In the genomic region with DNA sequence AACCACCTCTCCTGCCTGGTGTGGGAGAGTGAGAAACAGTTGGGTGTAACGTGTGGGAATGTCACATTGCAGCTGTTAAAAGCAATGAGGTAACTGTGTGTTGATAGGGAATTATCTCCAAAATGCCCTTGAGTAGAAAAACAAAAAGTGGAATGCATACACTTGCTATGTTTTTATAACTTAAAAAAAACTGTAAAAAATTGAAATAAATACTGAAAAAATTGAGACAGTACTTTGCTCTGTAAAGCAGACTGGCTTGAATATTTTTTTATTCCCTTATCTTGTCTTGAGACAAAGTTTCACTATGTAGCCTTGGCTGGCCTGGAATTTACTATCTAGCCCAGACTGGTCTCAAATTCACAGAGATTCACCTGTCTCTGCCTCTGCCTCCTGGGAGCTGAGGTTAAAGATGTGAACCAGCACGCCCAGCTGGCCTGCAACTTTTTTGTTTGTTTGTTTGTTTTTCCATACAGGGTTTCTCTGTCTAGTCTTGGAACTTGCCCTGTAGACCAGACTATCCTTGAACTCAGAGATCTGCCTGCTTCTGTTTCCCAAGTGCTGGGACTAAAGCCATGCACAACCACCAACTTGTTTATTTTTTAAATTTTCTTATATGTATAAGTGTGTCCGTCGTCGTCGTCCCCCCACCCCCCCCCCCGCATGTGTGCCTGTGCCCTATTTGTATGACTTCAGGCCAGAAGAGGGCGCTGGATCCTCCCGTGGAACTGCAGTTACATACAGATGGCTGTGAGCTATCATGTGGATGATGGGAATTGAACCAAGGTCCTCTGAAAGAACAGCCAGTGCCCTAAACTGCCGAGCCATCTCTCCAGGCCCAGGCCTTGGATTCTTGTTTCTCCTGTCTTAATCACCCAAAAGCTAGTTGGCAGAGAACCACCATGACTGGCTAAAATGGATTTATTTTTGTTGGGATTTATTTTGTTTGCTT, we compare ENCODE assay signal across 11 mouse cellular contexts. TPM values are rescaled to one million over a fixed set of nuclear protein-coding genes. Genes with fewer than 3 reads are reported as not detected.
DNase-seq lines count a peak whose midpoint lies in the region; ATAC-seq lines count a peak whose summit lies in the region.
"Had no signal": no experiment of that assay in that cellular context is flagged by ENCODE, and none has a peak within 500 bp of the region (broad histone marks: within the 10 kb centered on the region; RNA-seq: fewer than 3 reads in every experiment).

No protein-coding gene starts in this region.

- peaks cover 69% of the 10 kb centered on the region for H3K4me1 ChIP-seq in heart, embryonic 13.5 days
- H3K4me1 ChIP-seq in forebrain, embryonic 11.5 days (replicated peaks; ENCODE audit: control insufficient read depth, insufficient read depth, low read length) = peaks cover 7% of the 10 kb centered on the region; the same call in 1 of the 2 replicates

- no peaks in the 10 kb centered on the region for H3K27me3 ChIP-seq in heart, embryonic 13.5 days (replicated peaks)
- no peaks in the 10 kb centered on the region for H3K27me3 ChIP-seq in splenic B cell, adult 2 months (ENCODE audit: control insufficient read depth, insufficient read depth, low read length, poor library complexity, severe bottlenecking)
- H3K27me3 ChIP-seq in forebrain, embryonic 11.5 days (ENCODE audit: control insufficient read depth, insufficient read depth, low read length) = peaks cover 10% of the 10 kb centered on the region; the same call in 1 of the 2 replicates

- no peaks in the 10 kb centered on the region for H3K9me3 ChIP-seq in heart, embryonic 13.5 days
- H3K9me3 ChIP-seq in forebrain, embryonic 11.5 days (ENCODE audit: control insufficient read depth, low read length) = no peaks in the 10 kb centered on the region

- H3K4me2 ChIP-seq in heart, embryonic 13.5 days = no peak overlapping the region
- H3K4me2 ChIP-seq in forebrain, embryonic 11.5 days (ENCODE audit: low read depth, low read length, severe bottlenecking) = no peak overlapping the region

- no peak overlapping the region for H3K9ac ChIP-seq in heart, embryonic 13.5 days
- no peak overlapping the region for H3K9ac ChIP-seq in forebrain, embryonic 11.5 days (ENCODE audit: low read length)

- no peak for DNase-seq in heart, adult 9 months (ENCODE audit: low spot score in 2 of 2)
- peak; percentile 42 for DNase-seq in thymus, postnatal 25 days
- no peak for DNase-seq in thymus, adult 18-20 months
- DNase-seq in heart, postnatal 36 days = peak; percentile 28 to 65
- peak; percentile 81 for DNase-seq in splenic B cell, adult 2 months (ENCODE audit: low read depth, low spot score)
- DNase-seq in forebrain, embryonic 11.5 days (ENCODE audit: low spot score) = no peak
- DNase-seq in adrenal gland, adult 2 months = no peak

- 36% methylated on average over 10 of the region's 10 CpGs for WGBS in heart, embryonic 13.5 days
- 40% methylated on average over 10 of the region's 10 CpGs for WGBS in forebrain, embryonic 11.5 days

- intact Hi-C loops in heart, postnatal 36 days (cut with DNase I) = loop anchor here (2.0 kb wide), 2 partner anchors 25 to 127 kb away; no protein-coding TSS in a partner anchor

- no peak for ATAC-seq in heart, embryonic 13.5 days (ENCODE audit: extremely low read depth, insufficient number of reproducible peaks, low FRiP score, low TSS enrichment)
- ATAC-seq in forebrain, embryonic 11.5 days (replicated peaks; ENCODE audit: low FRiP score) = no peak

- no peaks in the 10 kb centered on the region for H3K36me3 ChIP-seq in heart, embryonic 13.5 days
- H3K36me3 ChIP-seq in splenic B cell, adult 2 months (ENCODE audit: control insufficient read depth, insufficient read depth, low read length, poor library complexity, severe bottlenecking) = no peaks in the 10 kb centered on the region
- H3K36me3 ChIP-seq in forebrain, embryonic 11.5 days (ENCODE audit: control insufficient read depth, insufficient read depth, low read length) = no peaks in the 10 kb centered on the region

- no peak overlapping the region for H3K4me3 ChIP-seq in heart, embryonic 13.5 days
- H3K4me3 ChIP-seq in forebrain, embryonic 11.5 days (ENCODE audit: low read depth, low read length) = no peak overlapping the region
- H3K4me3 ChIP-seq: erythroblast, embryonic 14.5 days had no signal

- H3K27ac ChIP-seq in heart, embryonic 13.5 days (replicated peaks) = peak overlapping the region; percentile 49; the same call in 1 of the 2 replicates
- no peak overlapping the region for H3K27ac ChIP-seq in forebrain, embryonic 11.5 days (ENCODE audit: low read depth, low read length)
- H3K27ac ChIP-seq: macrophage had no signal

RNA-seq across cellular contexts. Expression of gene Rhbdf2, which starts 0.5 kb away (rescaled TPM):
- polyA plus RNA-seq in heart, embryonic 13.5 days (2015; fragmentation: Nextera tagmentation; extraction: Ambion mirVana) = 7.2 and 8.0 TPM in 2 replicates
- 10 to 100 TPM; 10.3 to 15.3 TPM for total RNA-seq in heart, postnatal 36 days (2021)
- 2.5 and 2.7 TPM in 2 replicates for polyA plus RNA-seq in forebrain, embryonic 11.5 days (2014; fragmentation: Nextera tagmentation; extraction: Ambion mirVana)
- total RNA-seq in adrenal gland, adult 2 months (2021) = 10 to 100 TPM in 1 of 2 experiments, 1 to 10 TPM in 1; 8.2 to 22.7 TPM
- polyA plus RNA-seq in adrenal gland, adult 2 months (2012; rRNA removed) = 41.1 and 56.8 TPM in 2 replicates

RNA-seq across cellular contexts. Expression of gene Prcd, which starts 26.0 kb away (rescaled TPM):
- 0.51 and 0.93 TPM in 2 replicates for polyA plus RNA-seq in heart, embryonic 13.5 days (2015; fragmentation: Nextera tagmentation; extraction: Ambion mirVana)
- 1 to 10 TPM in 1 of 2 experiments, under 1 TPM in 1; 0.97 to 1.8 TPM for total RNA-seq in heart, postnatal 36 days (2021)
- 0.23 and 0.67 TPM in 2 replicates for polyA plus RNA-seq in forebrain, embryonic 11.5 days (2014; fragmentation: Nextera tagmentation; extraction: Ambion mirVana)
- total RNA-seq in adrenal gland, adult 2 months (2021) = 10 to 100 TPM; 10.2 to 14.2 TPM
- 13.0 and 14.1 TPM in 2 replicates for polyA plus RNA-seq in adrenal gland, adult 2 months (2012; rRNA removed)
- polyA plus RNA-seq: erythroblast, embryonic 14.5 days; macrophage had no signal

RNA-seq across cellular contexts. Expression of gene Cygb, which starts 26.8 kb away (rescaled TPM):
- polyA plus RNA-seq in heart, embryonic 13.5 days (2015; fragmentation: Nextera tagmentation; extraction: Ambion mirVana) = 2.6 TPM in 2 replicates
- 10 to 100 TPM; 39.8 to 50.8 TPM for total RNA-seq in heart, postnatal 36 days (2021)
- 1.7 TPM in 2 replicates for polyA plus RNA-seq in forebrain, embryonic 11.5 days (2014; fragmentation: Nextera tagmentation; extraction: Ambion mirVana)
- total RNA-seq in adrenal gland, adult 2 months (2021) = 10 to 100 TPM; 24.8 to 46.8 TPM
- 54.3 and 62.4 TPM in 2 replicates for polyA plus RNA-seq in adrenal gland, adult 2 months (2012; rRNA removed)
- polyA plus RNA-seq: macrophage had no signal

RNA-seq across cellular contexts. Expression of gene Aanat, which starts 41.1 kb away (rescaled TPM):
- polyA plus RNA-seq in heart, embryonic 13.5 days (2015; fragmentation: Nextera tagmentation; extraction: Ambion mirVana) = not detected in 2 replicates
- not detected for total RNA-seq in heart, postnatal 36 days (2021)
- not detected in 2 replicates for polyA plus RNA-seq in forebrain, embryonic 11.5 days (2014; fragmentation: Nextera tagmentation; extraction: Ambion mirVana)
- not detected for total RNA-seq in adrenal gland, adult 2 months (2021)
- 0.40 TPM in 1 of 2 replicates, not detected in the other for polyA plus RNA-seq in adrenal gland, adult 2 months (2012; rRNA removed)
- polyA plus RNA-seq: erythroblast, embryonic 14.5 days; intestine, embryonic 14.5 days; macrophage had no signal

RNA-seq across cellular contexts. Expression of gene Ube2o, which starts 46.1 kb away (rescaled TPM):
- polyA plus RNA-seq in heart, embryonic 13.5 days (2015; fragmentation: Nextera tagmentation; extraction: Ambion mirVana) = 7.9 and 8.3 TPM in 2 replicates
- 10 to 100 TPM; 28.5 to 29.7 TPM for total RNA-seq in heart, postnatal 36 days (2021)
- 23.5 and 25.9 TPM in 2 replicates for polyA plus RNA-seq in forebrain, embryonic 11.5 days (2014; fragmentation: Nextera tagmentation; extraction: Ambion mirVana)
- total RNA-seq in adrenal gland, adult 2 months (2021) = 10 to 100 TPM; 24.9 to 26.7 TPM
- 21.8 and 24.6 TPM in 2 replicates for polyA plus RNA-seq in adrenal gland, adult 2 months (2012; rRNA removed)

Comparison
In these comparisons a context has a peak if more than half of its experiments do, and no peak if none do; other contexts are left out.
1. DNase-seq: peak in thymus, postnatal 25 days (single experiment), heart, postnatal 36 days (2 of 2) and splenic B cell, adult 2 months (single experiment); none in heart, adult 9 months (0 of 2), thymus, adult 18-20 months (0 of 2), forebrain, embryonic 11.5 days (single experiment) and adrenal gland, adult 2 months (single experiment).
2. RNA of gene Cygb, which starts 26.8 kb away (polyA plus RNA-seq): 54.3 to 62.4 TPM in adrenal gland, adult 2 months; 2.6 TPM in heart, embryonic 13.5 days and 1.7 TPM in forebrain, embryonic 11.5 days; every median in the first group is over 10 times any median in the second.